Mouse (Mus musculus) lung, postnatal 14 days (tissue): ENCODE measurements around the gene Hdac2.

Source experiments
- DNase-seq: peaks from one replicate; pipeline ENCODE4 v3.0.0; 2021

Gene Hdac2

DNA sequence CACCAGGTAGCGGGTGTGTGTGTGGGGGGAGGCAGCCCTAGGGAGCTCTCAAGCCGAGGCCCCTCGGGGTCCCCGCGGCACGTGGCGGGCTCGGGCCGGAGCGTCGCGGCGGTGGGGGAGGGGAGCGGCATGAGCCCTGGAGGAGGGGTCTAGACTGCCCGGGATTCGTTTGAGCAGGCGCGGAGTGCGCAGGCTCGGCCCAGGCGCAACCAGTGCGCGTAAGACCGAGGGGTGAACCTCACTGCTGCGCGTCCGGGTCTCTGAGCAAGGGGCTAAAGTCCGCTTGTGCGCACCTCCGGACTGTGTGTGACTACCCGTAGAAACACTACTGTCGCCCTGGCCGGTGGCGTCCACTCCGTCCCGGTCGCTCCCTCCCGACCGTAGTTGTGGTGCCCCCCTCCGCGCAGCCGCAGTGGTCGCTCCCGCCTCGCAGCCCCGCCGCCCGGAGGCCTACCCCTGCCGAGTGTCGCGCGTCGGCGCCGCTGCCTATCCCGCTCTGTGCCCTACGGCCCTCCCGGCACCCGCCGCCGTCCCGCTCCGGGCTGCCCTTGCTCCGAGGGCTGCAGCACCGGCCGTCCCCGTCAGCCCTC, at the start of gene Hdac2:
Hdac2 (plus strand) TSS at position 459 of the 590 bp plus-strand sequence.
- DNase-seq: peak; percentile 87

GRCm38 (mm10) chr10:36928212-36928611, 46.1 kb upstream of the Hdac2 start:
- DNase-seq: no peak

DNA sequence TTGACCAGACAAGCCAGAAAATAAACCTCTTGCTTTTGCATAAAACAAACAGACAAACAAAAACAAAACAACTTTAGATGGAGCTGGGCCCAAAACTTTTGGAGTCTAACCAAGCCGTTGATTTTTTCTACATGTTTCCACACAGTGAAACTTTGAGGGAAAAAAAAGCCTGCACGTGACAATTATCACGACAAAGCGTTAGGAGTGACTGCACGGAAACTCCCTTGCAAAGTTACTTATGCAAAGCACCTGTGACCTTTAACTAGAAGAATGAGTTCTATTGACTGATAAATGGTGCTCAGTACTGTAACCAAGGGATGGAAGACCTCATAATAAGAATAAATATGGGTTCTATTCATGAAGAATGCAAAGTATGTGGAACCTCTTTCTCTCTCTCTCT, 38.5 kb upstream of the Hdac2 start:
- no peak for DNase-seq

DNA sequence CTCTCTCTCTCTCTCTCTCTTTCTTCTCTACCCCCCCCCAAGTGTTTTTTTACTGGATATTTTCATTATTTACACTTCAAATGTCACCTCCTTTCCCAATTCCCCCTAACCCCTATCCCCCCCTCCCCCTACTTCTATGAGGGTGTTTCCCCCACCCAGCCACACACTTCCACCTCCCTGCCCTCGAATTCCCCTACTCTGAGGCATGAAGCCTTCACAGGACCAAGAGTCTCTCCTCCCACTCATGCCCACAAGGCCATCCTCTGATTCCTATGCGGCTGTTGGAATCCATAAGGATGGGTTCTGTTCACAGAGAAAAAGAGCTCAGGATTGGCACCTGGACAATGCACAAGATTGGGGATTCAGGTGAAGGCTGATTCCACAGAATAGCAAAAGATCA, 38.1 kb upstream of the Hdac2 start:
- DNase-seq: no peak

GRCm38 (mm10) chr10:36951742-36952141, 22.6 kb upstream of the Hdac2 start:
- no peak for DNase-seq

- no peak for DNase-seq
These were observed 21.7 kb upstream of the Hdac2 start for GRCm38 (mm10) chr10:36952622-36953021.

DNA sequence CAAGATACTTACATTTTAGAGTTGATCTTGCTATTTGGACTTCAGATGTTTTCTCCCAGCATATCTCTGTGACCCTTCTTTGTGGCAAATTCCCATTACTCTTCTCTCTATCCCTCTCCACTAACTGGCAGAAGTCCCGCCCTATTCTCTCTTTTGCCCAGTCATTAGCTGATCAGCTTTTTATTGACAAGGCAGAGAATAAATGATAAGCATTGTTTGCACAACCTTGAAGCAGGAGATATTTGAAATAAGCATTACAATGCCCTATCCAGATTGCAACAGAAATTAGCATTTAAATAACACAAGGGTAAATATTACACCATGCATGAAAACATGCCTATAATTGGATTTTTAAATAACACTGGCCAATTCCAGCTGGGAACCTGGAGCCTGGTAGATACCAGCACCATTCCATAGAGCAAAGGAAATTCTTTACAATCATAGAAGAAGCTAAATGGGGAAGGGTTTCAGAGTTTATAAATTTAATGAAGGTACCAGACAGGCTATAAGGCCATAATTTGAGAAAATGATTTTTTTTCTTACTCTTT, 14.7 kb upstream of the Hdac2 start:
- no peak for DNase-seq

DNA sequence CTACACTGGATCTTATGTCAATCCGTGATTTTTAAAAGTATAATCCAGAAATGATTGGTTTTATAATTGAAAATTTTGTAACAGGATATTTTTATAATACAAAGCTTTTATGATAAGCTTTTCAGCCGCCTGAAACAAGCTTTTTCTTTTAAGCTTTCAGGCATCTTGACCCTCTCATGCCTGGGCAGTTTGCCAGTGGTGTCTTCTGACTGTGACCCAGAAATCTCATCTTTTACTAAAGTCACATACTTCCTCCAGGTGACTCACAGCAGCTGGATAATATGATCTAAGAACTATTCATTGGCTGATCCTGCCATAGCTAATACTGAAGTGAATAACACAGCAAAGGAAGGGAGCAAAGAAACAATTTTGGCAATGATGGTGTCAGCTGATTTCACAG, 9.9 kb upstream of the Hdac2 start:
- no peak for DNase-seq

DNA sequence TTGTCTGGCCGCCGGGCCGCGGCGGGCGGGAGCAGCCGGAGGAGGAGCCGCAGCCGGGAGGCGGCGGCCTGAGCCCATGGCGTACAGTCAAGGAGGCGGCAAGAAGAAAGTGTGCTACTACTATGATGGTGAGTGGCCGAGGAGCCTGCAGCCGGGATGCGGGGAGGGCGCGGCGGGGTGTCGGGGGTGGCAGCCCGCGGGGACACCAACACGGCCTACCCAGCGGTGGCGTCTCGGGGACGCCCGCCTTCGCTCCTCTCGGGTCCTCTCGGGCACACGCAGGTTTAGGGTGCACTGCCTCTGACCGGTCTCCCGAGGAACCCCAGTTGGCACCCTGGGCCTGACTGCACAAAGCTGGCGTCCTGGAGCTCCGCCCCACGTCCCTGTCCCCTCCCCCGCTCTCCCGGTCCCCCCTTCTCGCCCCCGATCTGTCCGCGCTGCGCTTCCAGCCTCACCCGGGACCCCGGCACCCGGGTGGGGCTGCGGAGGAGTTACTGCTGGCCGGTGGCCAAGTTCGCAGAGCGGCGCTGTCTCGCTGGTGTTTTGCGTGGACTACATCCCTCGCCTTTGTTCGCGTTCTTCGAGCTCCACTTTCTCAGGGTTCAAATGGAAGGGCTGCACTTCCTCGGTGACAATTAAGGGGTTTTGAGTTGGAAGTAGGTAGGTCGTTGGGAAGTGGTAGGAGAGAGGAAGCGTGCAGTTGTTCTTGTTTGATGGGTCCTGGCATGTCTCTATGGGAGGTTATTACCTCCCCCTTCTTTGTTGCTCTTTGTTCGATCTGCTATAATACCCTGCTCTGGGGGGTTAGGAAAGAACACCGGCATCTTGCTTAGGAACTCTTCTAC, 554 bp downstream of the Hdac2 start:
- peak; percentile 67 for DNase-seq

GRCm38 (mm10) chr10:36981866-36982265, 7.5 kb downstream of the Hdac2 start:
- DNase-seq: no peak

DNA sequence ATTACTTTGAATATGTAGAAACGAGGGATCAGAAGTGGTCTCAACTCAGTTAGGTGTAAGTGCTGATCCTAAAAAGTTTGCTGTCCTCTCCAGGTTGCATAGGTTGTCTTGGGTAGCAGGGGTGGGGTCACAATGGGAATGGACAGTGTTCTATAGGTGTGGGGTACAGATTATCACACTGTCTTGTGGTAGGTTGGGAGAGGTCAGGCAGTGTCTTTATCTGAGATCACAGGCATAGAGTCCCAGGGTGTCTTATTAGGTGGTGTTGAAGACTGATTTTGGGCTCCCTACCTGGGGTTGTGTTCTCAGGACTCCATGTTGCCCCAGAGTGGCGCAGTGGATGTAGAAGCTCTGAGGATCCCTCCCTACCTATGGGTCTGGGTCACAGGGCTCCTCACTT, 17.8 kb downstream of the Hdac2 start:
- DNase-seq: no peak

DNA sequence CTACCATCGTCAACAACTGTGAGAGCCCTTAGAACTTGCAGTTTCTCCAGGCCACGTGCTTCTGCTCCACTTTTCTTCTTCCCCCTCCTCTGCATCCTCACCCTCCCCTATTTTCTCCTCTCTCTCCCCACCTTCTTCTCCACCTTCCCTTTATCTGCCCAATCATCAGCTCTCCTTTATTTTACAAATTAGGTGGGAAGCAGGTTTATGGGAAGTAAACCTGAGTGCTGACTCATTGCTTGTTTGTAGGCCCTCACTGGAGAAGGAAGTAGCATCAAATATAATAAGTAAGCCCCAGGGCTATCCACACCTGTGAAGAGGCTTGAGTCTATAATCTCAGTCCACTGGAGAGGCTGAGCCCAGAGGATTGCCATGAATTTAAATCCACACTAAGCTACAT, 26.5 kb downstream of the Hdac2 start:
- DNase-seq: no peak

DNA sequence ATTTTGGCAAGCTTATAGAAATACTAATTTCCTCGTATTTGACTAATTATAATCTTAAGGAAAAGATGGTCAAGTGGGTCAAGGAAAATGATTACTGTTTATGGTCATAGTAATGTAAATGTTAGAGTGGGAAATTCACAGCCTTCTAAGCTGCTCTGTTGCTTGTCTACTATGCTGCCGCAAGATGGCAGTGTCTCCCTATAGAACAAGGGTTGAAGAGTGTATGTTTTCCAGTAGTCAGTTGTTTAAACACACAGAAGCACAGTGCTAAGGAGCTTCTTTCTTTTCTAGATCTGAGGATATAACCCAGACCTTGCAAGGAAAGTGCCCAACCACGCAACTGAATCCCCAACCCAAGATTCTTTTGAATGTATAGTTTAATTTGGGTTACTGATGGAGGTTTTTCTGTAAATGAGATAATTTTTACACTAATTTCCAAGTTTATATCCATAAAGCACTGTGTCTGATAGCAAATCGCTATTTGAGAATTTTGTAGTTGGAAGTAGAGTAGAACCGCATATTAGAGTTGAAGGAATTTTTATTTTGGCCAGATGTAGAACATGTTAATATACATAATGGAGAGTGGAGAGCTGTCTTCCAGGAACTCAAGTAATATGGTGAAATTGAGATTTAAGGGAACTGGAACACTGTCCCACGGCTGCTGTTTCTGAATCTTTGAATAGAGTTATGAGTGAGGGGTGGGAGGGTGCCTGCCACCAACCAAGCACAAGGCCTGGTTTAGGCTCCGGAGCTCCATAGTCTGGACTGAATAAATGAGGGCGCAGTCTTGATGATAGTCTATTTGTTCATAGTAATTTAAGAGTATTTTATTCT, 40.1 kb downstream of the Hdac2 start:
- DNase-seq: peak; percentile 81

- DNase-seq: no peak
These were observed 41.4 kb downstream of the Hdac2 start for GRCm38 (mm10) chr10:37015729-37016128.

GRCm38 (mm10) chr10:37016200-37016599, 41.9 kb downstream of the Hdac2 start:
- DNase-seq: no peak

DNA sequence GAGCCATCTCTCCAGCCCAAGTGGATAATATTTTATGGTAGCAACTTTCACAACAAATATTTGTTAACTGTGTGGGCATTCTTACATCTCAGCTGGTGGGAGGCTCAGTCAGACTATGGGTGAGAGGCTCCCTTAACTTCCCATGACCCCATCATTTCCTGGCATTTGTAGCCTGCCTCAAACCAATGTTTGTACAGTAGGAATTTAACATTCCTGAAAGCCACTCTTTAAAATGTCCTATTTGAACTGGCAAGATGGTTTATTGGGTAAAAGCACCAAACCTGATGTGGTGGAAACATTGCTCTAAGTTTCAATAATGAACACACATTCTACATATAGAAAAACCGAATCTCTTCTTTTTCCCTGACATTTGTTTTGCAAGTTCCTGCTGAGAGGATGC, 50.0 kb downstream of the Hdac2 start:
- DNase-seq: no peak

- DNase-seq: no peak
These were observed 54.3 kb downstream of the Hdac2 start for GRCm38 (mm10) chr10:37028651-37029050.

DNA sequence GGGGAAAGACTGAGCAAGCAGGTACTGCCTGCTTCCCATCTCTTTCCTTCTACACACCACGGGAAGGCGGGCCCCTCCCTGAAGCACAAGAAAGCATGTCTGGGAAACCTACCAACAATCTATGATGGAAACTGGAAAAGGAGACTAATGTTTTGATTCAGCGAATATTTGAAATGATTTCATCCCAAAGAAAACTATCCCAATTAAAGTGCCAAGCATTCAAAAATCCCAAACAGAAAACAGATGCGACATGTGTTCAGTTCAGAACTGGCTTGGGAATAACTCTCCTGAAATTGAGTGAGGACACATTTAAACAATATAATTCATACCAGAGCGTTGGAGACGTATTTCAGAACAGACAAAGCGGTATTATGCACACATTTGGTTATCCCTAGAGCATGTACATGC, 60.8 kb downstream of the Hdac2 start:
- DNase-seq: peak; percentile 6

DNA sequence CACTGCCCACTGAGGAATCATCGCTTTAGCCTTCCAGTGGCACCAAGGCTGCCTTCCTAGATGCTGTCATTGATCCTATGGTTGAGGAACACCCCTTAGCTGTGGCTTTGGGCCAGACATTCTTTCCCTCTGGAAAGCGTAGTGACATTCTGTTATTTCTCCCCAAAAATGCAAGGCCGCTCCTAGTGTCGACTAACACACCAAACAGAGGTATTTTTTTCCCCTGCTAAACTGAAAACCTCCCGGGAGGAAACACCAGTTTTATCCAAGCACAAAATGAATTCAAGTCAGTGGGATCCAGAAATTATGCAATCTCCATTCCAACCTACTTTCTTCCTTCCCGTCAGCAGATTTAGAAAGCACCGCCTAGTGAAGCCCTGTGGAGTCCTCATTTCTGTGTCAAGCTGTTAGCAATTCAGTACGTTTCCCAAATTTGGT, 73.3 kb downstream of the Hdac2 start:
- peak; percentile 6 for DNase-seq
